Mouse (Mus musculus) hindbrain, embryonic 14.5 days (tissue): Measurements from ENCODE around the gene Clca1. TPM values are rescaled to one million over a fixed set of nuclear protein-coding genes. Genes with fewer than 3 reads are reported as not detected.
"Not testable (repeated sequence)": the region's sequence is repeated elsewhere in the genome, so short reads cannot be mapped to it uniquely, and the experiment has no call there.

ENCODE experiments used
- ATAC-seq: fragments of 200-750 bp; cut with Nextera tagmentation; 2 replicates; pipeline ENCODE4 v1.8.0; 2017; ENCODE audit warnings: moderate number of reproducible peaks, mild to moderate bottlenecking, moderate TSS enrichment, moderate library complexity; ENCODE audit not compliant: low FRiP score
- DNase-seq: peaks from one replicate; pipeline ENCODE4 v3.0.0-alpha.2; 2015; ENCODE audit warnings: low spot score
- H3K27ac ChIP-seq: fragments of 300-500 bp; sonication (generic); 2 replicates; pipeline ENCODE4 v1.5.1; 2014; ENCODE audit warnings: mild to moderate bottlenecking, moderate library complexity
- H3K27me3 ChIP-seq: fragments of 300-500 bp; sonication (generic); 2 replicates; pipeline ENCODE4 v1.6.1; 2014; ENCODE audit warnings: mild to moderate bottlenecking, low read length, mixed read lengths; ENCODE audit not compliant: control insufficient read depth, insufficient read depth
- H3K36me3 ChIP-seq: fragments of 300-500 bp; sonication (generic); replicated peaks from 2 replicates; pipeline ENCODE4 v1.6.1; 2014; ENCODE audit not compliant: control insufficient read depth, insufficient read depth
- H3K4me1 ChIP-seq: fragments of 300-500 bp; sonication (generic); replicated peaks from 2 replicates; pipeline ENCODE4 v1.6.1; 2014; ENCODE audit warnings: antibody characterized with exemption, low read length, mixed read lengths; ENCODE audit not compliant: control insufficient read depth, insufficient read depth
- H3K4me2 ChIP-seq: fragments of 300-500 bp; sonication (generic); replicated peaks from 2 replicates; pipeline ENCODE4 v1.6.1; 2014; ENCODE audit warnings: mild to moderate bottlenecking, moderate library complexity
- H3K4me3 ChIP-seq: fragments of 300-500 bp; sonication (generic); replicated peaks from 2 replicates; pipeline ENCODE4 v1.5.1; 2014; ENCODE audit warnings: mild to moderate bottlenecking, low read length
- H3K9ac ChIP-seq: fragments of 300-500 bp; sonication (generic); 2 replicates; pipeline ENCODE4 v1.6.1; 2014
- H3K9me3 ChIP-seq: fragments of 300-500 bp; sonication (generic); 2 replicates; pipeline ENCODE4 v1.6.1; 2016; ENCODE audit warnings: low read length; ENCODE audit not compliant: control insufficient read depth
- WGBS: fragments of 180-500 bp; shearing (Covaris S2); extraction: QIAGEN DNeasy Blood & Tissue Kit; methylation state at CpG from one replicate; pipeline ENCODE4 v1.1.7; 2014; 5-methylcytosine and 5-hydroxymethylcytosine counted together
- polyA plus RNA-seq: library from polyadenylated mRNA; unstranded; fragments of >200 nt; fragmentation: Nextera tagmentation; extraction: Ambion mirVana; gene quantifications from 2 replicates; pipeline ENCODE4 v1.2.1, GENCODE M21; 2014

The Clca1 gene
- polyA plus RNA-seq, result not detected in 2 replicates

GRCm38 (mm10) chr3:145032676-145033075 lies at the start of gene Clca1:
TSS of gene Clca1 (minus strand) at chr3:145032776.
- ATAC-seq (no peak), DNase-seq (no peak)
- H3K27me3 ChIP-seq, result no peaks in the 10 kb centered on the region
- H3K27ac ChIP-seq, result no peak within 1 kb of the TSS
- H3K36me3 ChIP-seq, result no peaks in the 10 kb centered on the region
- H3K9me3 ChIP-seq, result no peaks in the 10 kb centered on the region
- no peak within 1 kb of the TSS for H3K9ac ChIP-seq
- H3K4me2 ChIP-seq, result no peak within 1 kb of the TSS
- H3K4me1 ChIP-seq, result no peaks in the 10 kb centered on the region
- no peak within 1 kb of the TSS for H3K4me3 ChIP-seq

- no peak for DNase-seq
- H3K27ac ChIP-seq, result no peak overlapping the region
- H3K9me3 ChIP-seq, result no peaks in the 10 kb centered on the region
- no peaks in the 10 kb centered on the region for H3K4me1 ChIP-seq
- WGBS, result 86% methylated on average over 8 of the region's 8 CpGs
- ATAC-seq, result no peak
- no peaks in the 10 kb centered on the region for H3K36me3 ChIP-seq
- no peak overlapping the region for H3K9ac ChIP-seq
- H3K4me2 ChIP-seq, result no peak overlapping the region
- H3K4me3 ChIP-seq, result no peak overlapping the region
- no peaks in the 10 kb centered on the region for H3K27me3 ChIP-seq
Measured at GRCm38 (mm10) chr3:145080904-145081303, 48.3 kb upstream of the Clca1 start.

- WGBS, result 89% methylated on average over 6 of the region's 6 CpGs
Measured at GRCm38 (mm10) chr3:145078405-145078804, 45.8 kb upstream of the Clca1 start.

GRCm38 (mm10) chr3:145072339-145072738 lies 39.8 kb upstream of the Clca1 start:
- DNase-seq (no peak), ATAC-seq (no peak)
- Histone ChIP-seq H3K9ac (no peak overlapping the region), H3K36me3 (no peaks in the 10 kb centered on the region), H3K27me3 (no peaks in the 10 kb centered on the region), H3K4me3 (no peak overlapping the region), H3K4me1 (no peaks in the 10 kb centered on the region), H3K4me2 (no peak overlapping the region), H3K9me3 (no peaks in the 10 kb centered on the region), H3K27ac (no peak overlapping the region)
- 93% methylated on average over 3 of the region's 3 CpGs for WGBS

More at GRCm38 (mm10) chr3:145078405-145078804, 45.8 kb upstream of the Clca1 start:
- Histone ChIP-seq H3K27ac (no peak overlapping the region), H3K4me2 (no peak overlapping the region), H3K27me3 (no peaks in the 10 kb centered on the region), H3K9me3 (no peaks in the 10 kb centered on the region), H3K4me1 (no peaks in the 10 kb centered on the region), H3K4me3 (no peak overlapping the region), H3K9ac (no peak overlapping the region), H3K36me3 (no peaks in the 10 kb centered on the region)
- ATAC-seq (no peak), DNase-seq (no peak)

- no peak for DNase-seq
- 85% methylated on average over 4 of the region's 4 CpGs for WGBS
Measured at GRCm38 (mm10) chr3:145068964-145069363, 36.4 kb upstream of the Clca1 start.

GRCm38 (mm10) chr3:145055138-145055537 lies 22.6 kb upstream of the Clca1 start:
- not testable (repeated sequence) for DNase-seq, H3K4me1 ChIP-seq, H3K4me3 ChIP-seq, H3K27me3 ChIP-seq, H3K9me3 ChIP-seq, H3K36me3 ChIP-seq, ATAC-seq, H3K9ac ChIP-seq, H3K27ac ChIP-seq, H3K4me2 ChIP-seq
- WGBS, result 89% methylated on average over 3 of the region's 3 CpGs

More at GRCm38 (mm10) chr3:145068964-145069363, 36.4 kb upstream of the Clca1 start:
- Histone ChIP-seq H3K27ac (no peak overlapping the region), H3K4me2 (no peak overlapping the region), H3K27me3 (no peaks in the 10 kb centered on the region), H3K9ac (no peak overlapping the region), H3K36me3 (no peaks in the 10 kb centered on the region), H3K4me1 (no peaks in the 10 kb centered on the region), H3K4me3 (no peak overlapping the region), H3K9me3 (no peaks in the 10 kb centered on the region)
- ATAC-seq, result no peak

GRCm38 (mm10) chr3:145049820-145050219 lies 17.2 kb upstream of the Clca1 start:
- H3K36me3 ChIP-seq, result no peaks in the 10 kb centered on the region
- no peak overlapping the region for H3K9ac ChIP-seq
- H3K9me3 ChIP-seq, result no peaks in the 10 kb centered on the region
- no peak overlapping the region for H3K4me3 ChIP-seq
- H3K4me2 ChIP-seq, result no peak overlapping the region
- no peaks in the 10 kb centered on the region for H3K27me3 ChIP-seq
- DNase-seq (no peak), ATAC-seq (no peak)
- no peak overlapping the region for H3K27ac ChIP-seq
- H3K4me1 ChIP-seq, result no peaks in the 10 kb centered on the region
- 87% methylated on average over 3 of the region's 3 CpGs for WGBS

- 75% methylated on average over 3 of the region's 3 CpGs for WGBS
- ATAC-seq (no peak), DNase-seq (no peak)
- Histone ChIP-seq H3K9me3 (no peaks in the 10 kb centered on the region), H3K36me3 (no peaks in the 10 kb centered on the region), H3K27ac (no peak overlapping the region), H3K4me2 (no peak overlapping the region), H3K4me3 (no peak overlapping the region), H3K27me3 (no peaks in the 10 kb centered on the region), H3K4me1 (no peaks in the 10 kb centered on the region), H3K9ac (no peak overlapping the region)
Measured at GRCm38 (mm10) chr3:145038813-145039212, 6.2 kb upstream of the Clca1 start.

- Histone ChIP-seq H3K9ac (no peak overlapping the region), H3K4me1 (no peaks in the 10 kb centered on the region), H3K4me3 (no peak overlapping the region), H3K9me3 (no peaks in the 10 kb centered on the region), H3K36me3 (no peaks in the 10 kb centered on the region), H3K27ac (no peak overlapping the region), H3K27me3 (no peaks in the 10 kb centered on the region), H3K4me2 (no peak overlapping the region)
- ATAC-seq, result no peak
- DNase-seq, result no peak
- WGBS, result 90% methylated on average over 3 of the region's 3 CpGs
Measured at GRCm38 (mm10) chr3:145028036-145028435, 4.5 kb downstream of the Clca1 start.

- Histone ChIP-seq H3K27ac (no peak overlapping the region), H3K4me3 (no peak overlapping the region), H3K36me3 (no peaks in the 10 kb centered on the region), H3K9ac (no peak overlapping the region), H3K4me1 (no peaks in the 10 kb centered on the region), H3K9me3 (no peaks in the 10 kb centered on the region), H3K27me3 (no peaks in the 10 kb centered on the region), H3K4me2 (no peak overlapping the region)
- ATAC-seq (no peak), DNase-seq (peak; percentile 70)
- 37% methylated on average over 3 of the region's 3 CpGs for WGBS
Measured at GRCm38 (mm10) chr3:145026750-145027149, 5.8 kb downstream of the Clca1 start.
